Mouse (Mus musculus): Measurements from ENCODE around the gene Ssu72.
A peak's percentile ranks its signal among the peaks of the same experiment; 100 is the strongest.

Ssu72 gene

GRCm38 (mm10) chr4:155757011-155757410 is 52.4 kb downstream of the Ssu72 start:
- DNase-seq = no peak

GRCm38 (mm10) chr4:155759862-155760612 is 55.4 kb downstream of the Ssu72 start:
- DNase-seq = no peak

DNA sequence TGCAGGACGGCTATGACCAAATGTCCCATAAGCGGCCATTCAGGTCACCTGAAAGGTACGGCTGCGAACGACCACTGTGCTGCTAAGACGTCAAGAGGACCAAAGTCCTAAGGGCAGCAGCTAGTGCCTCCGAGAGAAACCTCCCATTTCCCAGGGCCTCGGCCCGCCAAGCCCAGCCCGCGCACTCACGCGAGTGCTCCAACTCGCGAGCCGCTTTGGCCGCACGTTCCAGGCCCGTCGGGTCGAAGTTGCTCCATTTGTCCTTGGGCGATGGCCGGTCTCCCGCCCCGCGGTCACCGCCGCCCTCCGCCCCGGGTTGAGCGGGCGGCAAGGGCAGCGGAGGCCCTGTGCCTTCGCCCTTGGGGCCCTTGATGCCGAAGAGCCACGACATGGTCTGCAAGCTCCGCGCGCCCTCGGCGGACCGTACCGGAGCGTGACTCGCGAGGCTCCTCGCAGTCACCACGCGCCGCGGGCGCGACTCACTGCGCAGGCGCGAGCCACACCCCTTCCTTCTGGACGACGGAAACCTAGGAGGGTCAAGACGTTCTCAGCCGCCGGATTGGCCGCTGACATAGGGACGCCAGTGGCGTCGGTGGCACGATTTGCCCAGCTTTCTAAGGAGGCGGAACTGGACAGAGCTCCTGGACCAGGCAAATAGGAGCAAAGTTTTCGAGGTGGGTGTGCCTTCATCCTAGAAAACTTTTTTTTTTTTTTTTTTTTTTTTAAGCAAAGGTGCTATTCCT is 56.2 kb downstream of the Ssu72 start, which contains the start of gene Atad3a:
Gene Atad3a (minus strand): TSS at position 481 of the 743 bp plus-strand sequence.
- DNase-seq = peak; percentile 94 to 99

DNA sequence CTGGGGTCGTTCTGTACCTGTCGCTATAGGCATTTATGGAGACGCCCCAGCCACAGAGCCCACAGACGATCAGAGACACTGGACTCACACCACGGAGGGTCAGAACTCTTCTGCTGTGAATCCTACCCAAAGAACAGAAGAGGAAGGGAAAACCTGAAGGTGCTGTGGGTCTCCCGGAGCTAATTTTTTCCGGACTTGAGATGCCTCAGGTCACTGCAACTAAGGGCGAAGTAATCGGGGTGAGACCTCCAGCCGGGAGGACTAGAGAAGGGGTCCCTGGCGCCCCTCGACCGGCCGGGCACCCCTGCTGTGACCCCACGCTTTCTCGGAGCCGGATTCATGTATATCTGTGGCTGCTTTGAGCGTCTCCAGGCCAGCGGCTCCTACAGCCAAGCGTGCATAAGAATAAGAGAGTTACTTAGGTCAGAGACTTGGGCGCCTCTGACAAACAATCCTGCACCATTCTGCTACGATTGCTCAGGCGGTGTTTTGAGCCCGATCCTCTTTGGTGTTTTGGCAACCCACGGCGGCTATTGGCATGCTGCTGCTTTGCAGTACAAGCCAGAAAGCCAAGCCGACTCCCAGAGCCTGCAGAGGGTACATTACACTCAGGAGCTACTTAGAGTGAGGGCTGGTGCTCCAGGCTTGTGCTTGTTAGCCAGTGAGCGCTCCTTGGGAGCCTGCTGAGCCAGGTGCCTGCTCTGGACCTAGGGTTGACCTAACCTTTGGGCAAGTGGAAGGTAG is 56.9 kb downstream of the Ssu72 start:
- no peak for DNase-seq

- DNase-seq = no peak
Measured at GRCm38 (mm10) chr4:155762357-155762756, 57.8 kb downstream of the Ssu72 start.

DNA sequence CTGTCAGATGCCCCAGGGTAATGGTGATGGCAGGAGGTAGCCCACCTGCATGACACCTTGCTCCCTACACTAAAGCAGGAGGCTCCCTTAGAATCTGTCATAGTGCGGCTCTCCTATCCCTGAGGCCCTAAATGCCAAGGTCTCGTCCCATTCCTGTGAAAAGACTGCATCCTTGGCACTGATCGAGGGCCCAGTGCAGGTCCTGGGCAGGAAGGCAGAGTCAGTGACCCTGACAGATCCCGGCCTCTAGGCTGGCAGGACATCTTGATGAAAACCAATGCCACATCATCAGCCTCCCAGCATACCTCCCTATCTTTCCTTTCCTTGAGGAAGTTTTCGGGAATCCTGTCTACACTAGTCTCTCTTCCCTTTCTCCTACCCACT is 64.9 kb downstream of the Ssu72 start:
- no peak for DNase-seq

- DNase-seq = peak; percentile 93 to 98
Measured at GRCm38 (mm10) chr4:155769880-155770512, 65.4 kb downstream of the Ssu72 start.

- DNase-seq = no peak
Measured at GRCm38 (mm10) chr4:155770626-155771025, 66.0 kb downstream of the Ssu72 start.

- no peak for DNase-seq
Measured at GRCm38 (mm10) chr4:155771706-155772105, 67.1 kb downstream of the Ssu72 start.

GRCm38 (mm10) chr4:155772786-155773185 is 68.2 kb downstream of the Ssu72 start:
- DNase-seq = peak in 1 of 2 experiments; percentile 25

- peak in 1 of 2 experiments; percentile 23 for DNase-seq
Measured at GRCm38 (mm10) chr4:155773335-155774078, 68.9 kb downstream of the Ssu72 start.

DNA sequence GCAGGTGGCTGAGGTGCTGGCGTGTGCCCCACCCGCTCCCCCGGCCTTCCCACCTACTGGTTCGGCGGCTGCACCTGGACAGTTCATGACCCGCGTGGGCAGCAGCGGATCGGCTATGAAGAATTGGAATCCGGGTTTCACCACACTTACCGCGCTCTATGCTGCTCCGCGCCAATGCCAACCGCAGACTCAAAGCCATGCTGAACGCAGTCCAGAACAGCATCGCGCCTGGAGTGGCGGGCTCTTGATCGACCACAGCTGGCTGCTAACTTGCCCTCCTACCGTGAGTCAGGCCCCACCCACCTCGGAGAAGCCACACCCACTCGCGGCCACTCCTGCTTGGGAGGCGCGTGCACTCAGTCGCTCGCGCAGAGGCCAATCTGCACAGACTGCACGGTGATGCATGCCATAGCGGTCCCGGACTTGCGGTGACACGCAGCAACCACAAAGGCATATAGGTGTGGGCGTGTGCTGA is 69.7 kb downstream of the Ssu72 start, which contains the start of gene Vwa1:
Gene Vwa1 (minus strand): TSS at position 419 of the 475 bp plus-strand sequence.
- peak; percentile 89 to 90 for DNase-seq

DNA sequence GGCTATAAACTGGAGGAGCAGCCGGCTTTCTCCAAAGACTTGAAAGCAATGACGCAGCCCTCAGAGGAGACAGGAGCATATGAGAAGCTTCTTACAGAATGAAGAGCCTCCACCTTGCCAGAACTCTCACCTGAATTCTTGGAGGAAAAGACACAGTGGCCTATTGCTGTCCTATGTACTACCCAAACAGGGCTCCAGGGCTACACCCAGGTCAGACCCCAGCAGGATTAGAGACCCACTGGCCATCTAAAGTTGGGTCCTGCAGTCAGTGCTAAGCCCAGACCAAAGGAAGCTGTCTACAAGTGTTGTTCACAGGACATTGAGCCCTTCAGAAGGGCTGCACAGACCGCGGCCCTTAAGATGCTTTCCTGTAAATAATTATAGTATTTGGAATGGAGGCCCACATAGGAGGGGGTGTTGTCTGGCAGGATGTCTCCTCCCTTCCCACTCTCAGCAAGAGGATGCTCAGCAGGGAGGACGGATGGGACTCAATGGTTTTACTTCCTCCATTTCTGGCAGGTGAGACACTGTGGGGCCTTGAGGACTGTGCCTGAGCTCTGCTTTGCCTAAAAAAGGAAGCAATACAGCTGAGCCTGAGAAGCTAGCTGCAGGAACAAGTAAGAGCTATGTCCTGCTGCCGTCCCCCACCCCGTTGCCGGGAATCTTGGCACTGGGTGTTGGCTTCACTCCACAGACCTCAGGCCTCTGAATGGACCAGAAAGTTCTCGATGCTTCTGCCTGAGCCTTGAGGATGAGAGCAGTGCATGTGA is 70.6 kb downstream of the Ssu72 start:
- peak; percentile 54 to 62 for DNase-seq

- DNase-seq = peak; percentile 75 to 76
Measured at GRCm38 (mm10) chr4:155775855-155776254, 71.3 kb downstream of the Ssu72 start.

DNA sequence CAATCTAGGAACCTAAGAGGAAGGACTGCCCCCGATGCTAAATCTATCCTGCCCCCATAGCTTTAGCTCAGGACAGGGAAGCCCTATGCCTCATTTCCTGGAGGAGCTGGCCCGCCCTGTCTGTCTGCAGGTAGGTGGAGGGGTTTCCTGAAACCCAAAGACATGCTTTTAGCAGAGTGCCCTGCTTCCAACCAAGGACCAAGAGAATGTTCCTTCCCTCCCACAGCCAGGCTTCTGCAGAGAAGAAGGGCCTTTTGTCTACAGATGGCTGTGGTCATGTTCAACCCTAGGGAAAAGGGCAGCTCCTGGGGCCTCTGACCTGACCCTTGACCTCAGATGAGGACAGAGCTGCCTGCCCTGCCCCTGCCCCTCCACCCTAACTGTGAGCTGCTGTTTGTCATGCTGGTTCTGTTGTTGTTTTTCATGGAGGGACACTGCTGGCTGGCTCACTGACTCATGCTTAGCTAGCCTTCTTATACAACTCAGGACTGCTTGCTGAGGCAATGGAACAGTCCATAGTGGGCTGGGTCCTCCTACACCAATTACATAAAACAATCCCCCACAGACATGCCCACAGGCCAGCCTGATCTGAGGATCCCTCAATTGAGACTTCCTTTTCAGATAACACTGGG is 72.2 kb downstream of the Ssu72 start:
- no peak for DNase-seq

DNA sequence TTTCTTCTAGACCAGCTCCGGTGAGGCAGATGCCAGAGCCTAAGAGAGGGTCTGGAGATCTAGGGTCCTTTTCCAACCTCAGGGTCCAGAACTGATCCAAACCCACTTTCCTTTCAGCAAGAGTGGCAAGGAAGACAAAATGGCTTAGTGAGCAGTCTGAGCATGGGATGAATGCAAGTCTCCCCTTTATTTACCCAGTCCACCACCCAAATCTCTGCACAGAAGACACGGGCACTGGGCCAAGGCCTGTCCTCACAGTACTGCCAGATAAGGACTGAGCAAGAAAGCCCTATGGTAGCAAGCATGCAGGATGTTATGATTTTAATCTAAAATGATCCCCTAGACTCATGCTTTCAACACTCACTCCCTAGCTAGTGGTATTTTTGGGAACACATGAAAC is 73.2 kb downstream of the Ssu72 start:
- peak in 1 of 2 experiments; percentile 26 for DNase-seq

- DNase-seq = no peak
Measured at GRCm38 (mm10) chr4:155779498-155779897, 74.9 kb downstream of the Ssu72 start.

DNA sequence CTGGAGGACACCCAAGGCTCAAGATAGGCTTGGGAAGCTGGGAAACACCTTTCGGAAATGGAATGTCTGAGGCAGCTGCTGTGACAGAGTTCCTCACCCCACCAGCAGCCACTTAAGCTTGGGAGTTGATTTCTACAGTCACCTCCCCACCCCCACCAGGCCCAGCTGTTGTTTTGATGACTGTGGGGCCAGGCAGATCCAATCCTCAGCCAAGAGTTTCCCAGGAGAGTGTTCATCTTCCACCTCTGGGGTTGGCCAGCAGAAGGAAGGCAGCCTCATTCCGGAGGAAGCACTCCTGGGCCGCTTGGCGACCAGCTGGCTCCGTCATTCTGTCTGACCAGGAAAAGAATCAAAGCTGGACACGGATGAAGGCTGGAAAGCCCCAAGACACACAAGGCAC is 76.3 kb downstream of the Ssu72 start:
- no peak for DNase-seq
